Mouse (Mus musculus) E14TG2a.4 (cell line): ENCODE measurements around the gene Sbk1.

Experiments used
- CTCF ChIP-seq: conservative IDR thresholded peaks from 2 replicates; pipeline ENCODE4 v1.5.1; 2014; ENCODE audit warnings: low read length
- NANOG ChIP-seq: IDR thresholded peaks from 2 replicates; pipeline ENCODE4 v1.6.1; 2014; ENCODE audit warnings: borderline replicate concordance, low read length, mixed read lengths
- POU5F1 ChIP-seq: IDR thresholded peaks from 2 replicates; pipeline ENCODE4 v1.6.1; 2014; ENCODE audit warnings: low read length, borderline replicate concordance

DNA sequence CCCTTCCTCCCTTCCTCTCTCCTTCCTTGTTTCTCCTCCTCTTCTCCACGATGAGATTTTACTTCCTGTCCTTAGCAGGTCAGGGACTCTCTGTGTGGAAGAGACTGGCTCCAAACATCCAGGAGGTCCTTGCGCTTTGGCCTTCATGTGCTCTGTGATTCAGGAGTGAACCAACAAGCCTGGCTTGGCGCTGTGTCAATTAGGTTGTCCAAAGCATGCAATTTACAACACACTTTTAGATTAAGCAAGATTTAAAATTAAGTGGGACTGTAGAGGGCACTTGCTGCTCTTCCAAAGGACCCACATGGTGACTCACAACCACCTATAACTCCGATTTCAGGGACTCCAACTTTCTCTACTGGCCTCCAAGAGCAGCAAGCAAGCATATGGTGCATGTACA lies 26.4 kb downstream of the Sbk1 start:
- TF ChIP-seq CTCF (no peak), POU5F1 (no peak), NANOG (no peak)
